Mouse (Mus musculus): ENCODE measurements around the gene Myocd.

Myocd gene

GRCm38 (mm10) chr11:65139030-65139429, 130.8 kb downstream of the Myocd start:
- DNase-seq (ENCODE audit: low spot score in 2 of 2): no peak

- no peak for DNase-seq (ENCODE audit: low spot score in 2 of 2)
These were observed 132.6 kb downstream of the Myocd start for GRCm38 (mm10) chr11:65137145-65137652.

GRCm38 (mm10) chr11:65135251-65135739, 134.5 kb downstream of the Myocd start:
- no peak for DNase-seq (ENCODE audit: low spot score in 2 of 2)

- no peak for DNase-seq (ENCODE audit: low spot score in 2 of 2)
These were observed 136.1 kb downstream of the Myocd start for GRCm38 (mm10) chr11:65133661-65134060.

GRCm38 (mm10) chr11:65129110-65129509, 140.7 kb downstream of the Myocd start:
- DNase-seq (ENCODE audit: low spot score in 2 of 2): no peak

GRCm38 (mm10) chr11:65128666-65129065, 141.1 kb downstream of the Myocd start:
- DNase-seq (ENCODE audit: low spot score in 2 of 2): no peak

GRCm38 (mm10) chr11:65126566-65126965, 143.2 kb downstream of the Myocd start:
- peak in 1 of 2 experiments; percentile 23 for DNase-seq (ENCODE audit: low spot score in 2 of 2)
